Mouse (Mus musculus) c-Kit-negative CD71-positive TER-119-positive erythroid progenitor cells, embryonic 14.5 days (primary cell): ENCODE data around the gene Kcnk16.

Source experiments
- DNase-seq: peaks from one replicate; pipeline ENCODE4 v3.0.0-alpha.2; 2013; ENCODE audit warnings: low read depth, low spot score

The Kcnk16 gene

DNA sequence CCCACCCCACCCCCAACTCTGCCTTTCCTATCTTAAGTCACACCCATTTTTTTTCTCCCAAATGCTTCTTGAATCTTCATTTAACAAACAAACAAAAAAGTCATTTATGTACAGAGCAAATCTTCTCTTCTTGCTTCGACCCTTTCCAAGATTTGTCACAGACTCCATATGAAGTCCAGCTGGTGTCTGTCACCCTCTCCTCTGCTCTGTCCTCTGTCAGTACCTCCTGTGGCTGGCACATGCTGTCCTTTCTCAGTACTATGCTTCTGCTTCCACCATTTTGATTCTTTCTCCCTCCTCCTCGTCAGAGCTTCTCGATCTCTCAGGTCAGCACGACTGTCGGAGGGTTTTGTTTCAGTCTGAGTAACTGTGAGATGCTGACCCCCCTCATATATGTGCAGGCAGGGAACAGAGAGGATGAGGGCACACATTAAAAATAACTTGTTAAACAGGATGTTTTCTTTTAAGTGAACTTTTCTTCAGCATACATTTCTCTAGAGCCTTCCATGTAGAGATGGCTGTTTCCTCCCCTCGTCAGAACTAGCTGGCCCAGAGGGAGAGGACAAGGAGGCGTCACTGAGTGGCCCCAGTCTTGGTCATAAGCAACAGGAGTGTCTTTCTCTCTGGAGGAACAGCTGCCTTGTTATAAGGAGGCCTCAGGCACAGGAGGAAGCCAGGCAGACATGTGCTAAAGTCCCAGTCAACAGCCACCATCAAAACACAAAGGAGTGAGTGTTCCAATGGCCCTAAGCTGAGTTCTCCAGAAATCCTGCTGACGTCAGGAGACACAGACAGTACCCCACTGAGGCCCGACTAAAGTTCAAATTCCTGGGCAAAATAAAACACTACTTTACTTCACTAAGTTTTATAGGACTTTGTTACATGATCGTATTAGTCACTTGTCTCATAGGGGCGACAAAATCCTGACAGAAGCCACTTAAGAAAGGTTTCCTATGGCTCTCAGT lies 35.7 kb downstream of the Kcnk16 start:
- no peak for DNase-seq

DNA sequence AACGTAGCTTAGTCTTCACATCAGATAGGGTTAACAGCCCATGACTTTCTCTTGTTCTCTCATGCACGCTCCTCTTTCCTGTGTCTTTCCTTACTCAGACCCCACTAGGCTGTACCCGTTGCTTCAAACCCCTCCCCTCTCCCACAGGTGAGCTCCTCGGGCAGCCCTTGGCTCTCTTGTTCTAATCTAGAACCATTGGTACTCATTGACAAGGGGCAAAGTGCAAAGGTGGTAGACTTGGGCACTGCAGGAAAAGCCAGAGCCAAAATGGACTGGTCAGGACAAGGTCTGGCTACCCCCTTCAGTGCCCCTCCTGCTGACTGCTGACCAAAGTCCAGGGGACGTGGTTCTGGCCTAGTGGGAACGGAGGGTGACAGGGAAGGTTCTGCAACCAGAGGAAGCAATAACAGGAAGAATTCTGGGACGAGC lies 38.9 kb downstream of the Kcnk16 start:
- DNase-seq, result no peak

DNA sequence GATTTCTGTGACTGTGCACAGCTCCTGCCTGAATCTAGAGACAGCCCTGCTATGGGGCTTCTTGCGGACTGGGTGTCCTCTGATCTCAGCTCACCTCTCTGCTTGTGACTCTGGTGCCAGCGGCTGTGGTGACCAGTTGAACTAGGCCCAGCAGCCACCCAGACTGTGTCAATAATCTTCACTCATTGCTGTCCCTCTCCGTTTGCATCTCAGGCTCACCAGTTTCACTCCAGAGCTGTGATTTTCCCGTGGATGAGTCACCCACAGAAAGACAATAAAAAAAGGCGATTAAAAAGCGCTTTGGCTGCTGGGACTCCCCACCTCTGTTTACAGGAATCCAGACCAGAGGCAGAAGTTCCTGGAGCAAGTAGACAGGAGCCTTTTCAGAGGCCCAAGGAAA lies 39.6 kb downstream of the Kcnk16 start:
- no peak for DNase-seq

DNA sequence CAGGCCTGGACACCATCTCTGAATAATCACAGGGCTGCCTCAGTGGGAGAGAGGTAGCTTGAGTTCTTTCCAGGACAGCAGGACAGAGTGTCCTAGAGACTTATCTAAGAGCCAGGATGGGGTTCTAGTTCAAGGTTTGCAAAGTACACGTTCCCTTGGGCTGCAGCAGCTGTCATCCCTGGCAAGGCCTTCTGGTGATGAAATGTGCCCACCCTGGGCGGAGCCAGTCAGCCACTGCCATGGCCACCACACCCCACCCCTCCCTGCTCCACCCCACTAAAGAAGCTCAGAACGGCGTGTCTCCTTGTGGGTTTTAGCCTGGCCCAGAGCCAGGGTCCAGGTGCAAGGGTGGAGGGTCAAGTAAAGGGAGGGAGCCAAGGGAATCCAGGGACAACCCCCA lies 40.7 kb downstream of the Kcnk16 start:
- DNase-seq, result no peak

DNA sequence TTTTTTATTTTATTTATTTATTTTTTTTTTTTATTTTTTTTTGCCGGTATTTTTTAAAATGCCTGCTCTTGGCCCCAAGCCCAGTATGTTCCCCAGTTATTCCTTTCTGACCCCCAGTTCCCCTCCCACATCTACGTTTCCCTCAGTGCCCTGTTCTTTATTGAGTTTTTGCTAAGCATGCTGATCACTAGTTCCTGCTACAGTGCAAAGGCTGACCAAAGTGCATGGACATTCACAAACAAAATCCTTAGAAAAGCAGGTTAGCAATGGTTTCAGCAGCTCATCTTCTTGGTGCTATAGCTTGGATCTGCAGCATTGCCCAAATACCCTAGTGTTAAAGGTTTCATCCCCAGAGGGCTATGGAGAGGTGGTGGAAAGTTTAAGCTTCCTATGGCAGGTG lies 42.0 kb downstream of the Kcnk16 start:
- DNase-seq, result no peak

DNA sequence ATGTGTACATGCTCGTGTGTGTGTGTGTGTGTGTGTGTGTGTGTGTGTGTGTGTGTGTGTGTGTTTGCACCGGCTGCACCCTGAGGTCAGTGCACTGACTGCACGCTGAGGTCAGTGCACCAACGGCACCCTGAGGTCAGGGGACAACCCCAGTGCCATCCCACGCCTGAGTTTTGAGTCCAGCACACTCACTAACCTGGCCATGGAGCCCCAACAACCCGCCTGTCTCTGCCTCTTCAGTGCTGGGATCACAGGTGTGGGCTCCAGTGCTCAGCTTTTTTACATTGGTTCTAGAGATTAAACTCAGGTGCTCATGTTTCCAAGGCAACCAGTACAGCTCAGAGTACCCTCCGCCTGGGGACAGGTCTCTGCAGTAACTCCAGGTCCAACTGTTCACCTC lies 42.5 kb downstream of the Kcnk16 start:
- DNase-seq, result no peak

DNA sequence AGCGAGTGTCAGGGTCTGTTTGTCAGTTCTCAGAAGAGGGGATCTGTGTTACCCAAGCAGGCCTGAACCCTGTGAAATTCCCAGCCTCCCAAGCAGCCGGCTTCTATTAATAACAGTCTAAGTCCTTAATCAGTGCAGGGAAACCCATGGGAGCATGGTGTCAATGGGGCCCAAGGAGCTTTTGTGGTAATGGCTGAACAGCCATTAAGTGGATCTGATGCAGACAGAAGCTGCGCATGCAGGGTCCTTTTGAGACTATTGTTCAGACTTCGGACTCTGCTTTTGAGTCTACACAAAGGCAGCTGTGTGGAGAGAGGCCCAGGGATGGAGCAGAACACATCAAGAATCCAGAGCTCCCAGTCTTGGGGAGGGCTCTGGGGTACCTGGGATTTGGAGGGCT lies 43.5 kb downstream of the Kcnk16 start:
- DNase-seq, result no peak

DNA sequence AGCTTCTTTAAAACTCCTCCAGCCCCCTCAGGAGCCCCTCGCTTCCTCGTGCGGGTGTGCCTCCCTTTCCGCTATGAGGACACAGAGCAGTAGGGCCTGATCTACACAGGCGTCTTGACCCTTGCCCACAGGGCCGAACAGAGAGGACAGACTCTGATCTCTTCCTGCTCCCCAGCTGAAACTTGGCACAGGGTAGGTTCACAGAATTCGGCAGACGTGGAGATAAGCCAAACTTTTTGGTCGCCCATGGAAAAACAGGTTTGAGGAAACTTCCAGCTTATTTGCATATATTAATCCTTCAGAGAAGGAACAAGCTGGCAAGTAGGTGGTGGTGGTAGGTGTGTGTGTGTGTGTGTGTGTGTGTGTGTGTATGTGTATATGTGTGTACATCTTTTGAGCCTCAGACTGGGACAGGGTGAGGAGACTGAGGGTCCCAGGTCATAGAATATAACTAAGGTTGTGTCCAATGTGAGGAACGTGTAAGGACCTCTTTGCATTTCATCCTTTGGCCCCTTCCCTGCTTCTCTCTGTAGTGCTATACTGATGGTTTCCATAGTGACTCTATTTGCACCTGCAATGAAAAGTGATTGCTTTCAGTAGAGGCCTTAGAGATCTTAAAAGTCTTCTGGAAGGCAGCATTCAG lies 44.3 kb downstream of the Kcnk16 start:
- DNase-seq, result no peak

DNA sequence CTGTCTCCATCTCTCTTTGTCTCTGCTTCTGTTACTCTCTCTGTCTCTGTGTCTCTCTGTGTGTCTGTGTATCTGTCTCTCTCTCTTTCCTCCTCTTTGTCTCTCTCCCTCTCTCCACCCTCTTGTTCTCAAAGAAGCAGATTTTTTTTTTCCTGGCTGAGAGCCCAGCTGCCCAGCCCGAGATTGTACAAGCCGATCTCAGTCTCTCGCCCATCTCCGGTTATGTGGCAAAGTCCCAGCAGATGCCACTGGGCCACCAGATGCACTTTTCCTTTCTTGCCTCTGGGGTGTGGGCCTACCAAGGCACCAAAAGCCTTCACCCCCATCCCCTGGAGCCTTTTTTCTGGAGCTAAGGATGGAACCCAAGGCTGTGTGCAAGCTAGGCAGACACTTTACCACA lies 44.8 kb downstream of the Kcnk16 start:
- no peak for DNase-seq

DNA sequence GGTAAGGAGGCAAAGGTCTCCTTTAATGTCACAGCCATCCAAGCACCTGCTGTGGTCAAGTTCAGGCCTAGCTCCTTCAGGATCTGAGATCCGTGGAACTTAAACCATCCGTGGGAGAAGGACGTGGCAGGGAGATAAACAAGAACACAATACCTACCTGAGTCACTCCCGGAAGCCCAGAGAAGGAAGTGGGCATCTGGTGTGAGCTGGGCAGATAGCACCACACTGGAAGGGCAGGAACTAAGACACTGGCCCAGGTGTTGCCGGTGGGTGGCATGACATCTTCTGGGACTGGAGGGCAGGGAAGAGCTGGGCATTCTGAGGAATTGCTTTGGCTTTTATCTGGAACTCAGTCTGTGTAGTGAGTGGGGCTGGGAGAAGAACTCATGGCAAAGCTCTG lies 45.7 kb downstream of the Kcnk16 start:
- DNase-seq, result no peak

DNA sequence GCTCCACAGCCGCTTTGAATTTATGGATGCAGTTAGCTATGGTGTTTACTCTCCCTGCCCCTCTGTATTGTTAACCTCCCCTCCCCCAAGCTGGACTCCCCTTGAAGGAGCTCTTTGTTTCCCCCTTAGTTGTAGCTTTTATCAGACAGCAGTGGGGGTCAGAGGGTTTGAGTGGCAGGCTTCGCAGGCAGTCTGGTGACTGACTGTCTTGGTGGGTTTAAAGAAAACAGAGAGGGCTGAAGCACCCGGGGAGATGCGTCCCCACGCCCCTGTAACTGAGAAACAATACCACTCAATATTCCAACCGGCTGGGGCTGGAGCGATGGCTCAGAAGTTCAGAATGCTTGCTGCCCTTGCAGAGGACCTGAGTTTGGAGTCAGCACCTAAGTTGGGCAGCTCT lies 47.9 kb downstream of the Kcnk16 start:
- DNase-seq, result no peak

DNA sequence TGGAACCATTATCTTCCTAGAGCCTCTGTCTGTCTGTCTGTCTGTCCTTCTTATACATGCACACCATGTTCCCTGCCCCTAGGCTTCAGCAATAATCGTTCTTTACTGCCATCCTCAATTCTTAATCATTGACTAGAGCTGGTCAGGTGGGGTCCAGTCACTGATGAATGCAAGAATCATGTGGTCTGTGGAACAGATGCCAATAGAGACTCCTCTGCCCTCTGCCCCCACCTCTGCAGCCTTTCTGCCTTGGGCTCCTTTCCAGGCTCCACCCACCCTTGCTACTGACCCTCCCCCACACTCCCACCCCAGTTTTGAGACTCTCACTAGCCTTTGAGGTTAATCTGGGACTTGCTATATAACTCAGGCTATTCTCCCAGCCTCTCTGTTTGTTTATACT lies 49.1 kb downstream of the Kcnk16 start:
- DNase-seq, result no peak

DNA sequence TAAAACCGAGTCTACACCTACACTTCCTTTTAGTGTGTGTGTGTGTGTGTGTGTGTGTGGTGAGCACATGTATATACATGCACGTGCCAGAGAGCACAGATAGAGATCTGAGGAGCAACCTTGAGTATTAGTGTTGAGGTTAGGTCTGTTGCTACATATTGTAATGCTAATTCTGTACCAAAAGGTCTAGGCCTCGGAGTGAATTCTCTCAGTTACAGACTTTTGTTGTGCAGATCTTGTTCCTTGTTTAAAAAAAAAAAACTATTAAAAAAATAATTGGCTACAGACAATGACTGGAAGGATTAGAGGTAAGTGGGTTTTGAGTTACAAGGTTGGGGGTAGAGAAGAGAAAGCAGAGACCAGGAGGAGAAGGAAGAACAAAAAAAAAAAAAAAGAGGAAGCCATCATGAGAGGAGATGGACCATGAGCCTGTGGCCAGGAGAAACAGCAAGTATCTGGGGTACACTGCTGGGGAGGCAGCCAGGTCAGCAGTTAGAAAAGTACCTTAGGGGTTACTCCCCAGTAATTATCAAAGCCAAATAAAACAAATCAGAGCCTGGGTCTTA lies 51.6 kb downstream of the Kcnk16 start:
- DNase-seq, result no peak

DNA sequence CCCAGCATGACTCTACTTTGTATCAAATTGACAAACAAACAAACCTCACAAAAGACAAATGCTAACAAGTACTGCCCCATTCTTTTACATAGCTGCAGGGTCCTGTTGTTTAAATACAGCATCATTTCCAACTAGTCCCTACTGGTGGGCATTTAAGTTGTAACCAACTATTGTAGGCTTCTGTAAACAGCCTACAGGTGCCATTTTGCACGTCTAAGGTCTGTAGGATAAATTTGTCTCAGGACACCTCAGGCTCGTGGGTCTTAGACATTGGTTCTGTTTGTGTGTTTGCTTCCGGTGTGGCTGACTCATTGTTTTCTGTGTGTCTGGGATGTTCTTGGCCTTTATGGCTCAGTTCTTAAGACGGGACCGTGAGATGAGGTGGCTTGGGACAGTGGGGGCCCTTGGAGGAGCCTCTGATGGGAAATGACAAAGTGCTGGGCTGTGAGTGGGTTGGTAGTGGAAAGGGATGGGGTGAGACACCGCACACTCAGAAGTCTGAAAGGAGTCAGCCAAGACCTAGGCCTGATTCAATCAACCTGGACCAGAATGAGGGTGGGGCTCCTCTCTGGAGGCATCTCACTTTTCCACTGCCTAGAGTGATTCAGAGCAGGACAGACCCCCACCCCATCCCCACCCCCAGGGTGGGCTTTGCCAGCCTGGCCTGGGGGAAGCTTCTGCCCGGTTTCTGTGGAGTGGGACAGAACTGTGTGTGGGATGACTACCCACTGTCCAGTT lies 52.3 kb downstream of the Kcnk16 start:
- DNase-seq, result no peak

DNA sequence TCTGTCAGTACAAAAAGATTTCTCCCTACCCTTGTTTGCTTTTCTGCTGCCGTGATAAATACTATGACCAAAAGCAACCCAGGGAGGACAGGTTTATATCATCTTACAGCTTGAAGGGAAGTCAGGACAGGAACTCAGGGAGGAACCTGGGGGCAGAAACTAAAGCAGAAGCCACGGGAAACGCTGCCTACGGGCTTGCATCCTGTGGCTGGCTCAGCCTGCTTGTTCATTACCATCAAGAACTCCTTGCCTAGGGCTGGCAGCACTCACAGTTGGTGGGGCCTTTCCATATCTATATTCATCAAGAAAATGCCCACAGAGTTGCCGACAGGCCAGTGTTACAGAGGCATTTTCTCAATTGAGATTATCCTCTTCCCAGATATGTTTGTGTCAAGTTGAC lies 53.2 kb downstream of the Kcnk16 start:
- DNase-seq, result no peak

DNA sequence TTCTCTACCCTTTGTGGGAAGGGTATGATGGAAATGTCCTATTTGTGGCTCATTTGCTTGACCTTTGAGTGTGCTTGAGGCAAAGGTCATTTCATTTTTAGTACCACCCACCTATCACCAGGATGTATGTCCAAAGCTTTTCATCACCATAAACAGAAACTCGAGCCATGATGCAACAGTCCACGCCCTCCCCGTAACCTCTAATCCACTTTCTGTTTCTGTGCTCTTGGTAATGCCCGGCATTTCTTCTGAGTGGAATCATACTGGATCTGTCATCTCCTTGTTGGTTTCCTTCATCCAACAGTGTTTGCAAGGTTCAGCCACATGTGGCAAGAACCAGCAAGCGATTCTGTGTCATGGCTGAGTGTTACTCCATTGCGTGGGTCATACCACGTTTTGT lies 54.9 kb downstream of the Kcnk16 start:
- DNase-seq, result no peak

DNA sequence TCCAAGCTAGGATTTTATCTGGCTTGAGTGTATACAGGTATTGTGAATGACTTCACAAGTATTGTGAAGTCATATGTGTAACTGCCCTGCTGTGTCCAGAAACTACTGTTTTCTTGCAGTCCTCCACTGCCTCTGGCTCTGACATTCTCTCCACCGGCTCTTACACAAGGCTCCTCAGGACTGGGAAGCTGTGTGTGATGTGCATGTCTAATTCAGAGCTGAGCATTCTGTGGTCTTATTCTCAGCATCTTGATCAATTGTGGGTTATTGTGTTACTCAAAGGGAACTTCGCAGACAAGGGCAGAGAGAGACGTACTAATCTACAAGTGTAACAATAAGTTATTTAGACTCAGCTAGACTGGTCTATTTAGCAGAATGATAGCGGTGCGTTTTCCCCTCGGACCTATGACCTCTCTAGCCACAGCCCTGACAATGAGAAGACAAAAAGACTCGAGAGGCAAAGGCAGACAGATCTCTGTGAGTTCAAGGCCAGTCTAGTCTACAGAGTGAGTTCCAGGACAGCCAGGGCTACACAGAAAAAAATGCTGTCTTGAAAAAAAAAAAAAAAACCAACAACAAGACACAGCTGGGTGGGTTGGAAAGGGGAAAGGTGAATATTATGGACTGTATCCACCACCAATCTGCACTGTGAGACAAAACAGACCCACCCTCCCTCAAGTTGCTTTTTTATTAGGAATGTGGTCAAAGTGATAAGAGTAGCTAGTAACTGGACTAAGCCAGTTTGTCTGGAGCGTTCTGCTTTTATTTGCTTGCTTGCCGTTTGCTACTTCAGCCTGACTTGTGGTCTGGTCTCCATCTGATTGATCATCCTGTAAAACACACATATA lies 57.0 kb downstream of the Kcnk16 start:
- DNase-seq, result no peak
